Mouse (Mus musculus): ENCODE data around the gene Mif4gd. TPM values are rescaled to one million over a fixed set of nuclear protein-coding genes. Genes with fewer than 3 reads are reported as not detected.

The Mif4gd gene
- total RNA-seq, 1 experiment from 2014 or later: 205 TPM

DNA sequence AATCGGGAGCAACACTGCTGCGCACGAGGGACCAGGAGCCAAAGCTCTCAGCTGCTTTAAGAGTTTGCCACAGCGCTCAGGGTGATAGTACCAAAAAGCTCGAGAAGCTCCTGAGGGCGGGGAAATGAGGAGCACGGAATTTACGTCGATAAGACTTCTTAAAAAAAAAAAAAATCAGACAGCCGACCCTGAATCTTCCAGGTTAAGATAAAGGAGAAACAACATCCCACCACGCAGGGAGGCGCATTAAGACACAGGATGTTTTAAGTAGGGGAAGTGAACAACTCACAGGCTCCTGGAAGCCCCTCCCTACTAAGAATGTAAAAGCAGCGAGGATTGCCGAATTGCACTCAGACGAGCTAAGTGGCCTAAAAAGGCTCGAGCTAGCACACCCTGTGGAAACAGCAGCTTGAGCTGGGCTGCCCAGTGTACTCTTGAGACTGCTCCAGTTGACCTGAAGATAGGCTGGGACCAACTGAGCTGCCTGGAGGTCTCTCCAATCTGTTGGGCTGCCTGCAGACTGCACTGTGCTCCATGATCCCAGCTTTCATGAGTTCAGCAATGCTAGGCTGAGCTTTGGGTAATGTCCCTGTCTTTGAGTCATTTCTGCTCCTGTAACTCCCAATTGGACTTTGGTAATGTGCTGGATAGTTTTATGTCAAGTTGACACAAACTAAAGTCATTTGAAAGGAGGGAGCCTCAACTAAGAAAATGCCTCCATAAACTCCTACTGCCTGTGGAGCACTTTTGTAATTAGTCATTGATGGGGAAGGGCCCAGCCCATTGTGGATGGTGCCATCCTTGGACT, 573 bp upstream of the Mif4gd start:
- no peak for DNase-seq

- peak; percentile 92 for DNase-seq
Observed at GRCm38 (mm10) chr11:115612059-115612409, 735 bp downstream of the Mif4gd start.

GRCm38 (mm10) chr11:115611173-115611572, 1.6 kb downstream of the Mif4gd start:
- DNase-seq: no peak

- DNase-seq: no peak
Observed at GRCm38 (mm10) chr11:115609576-115609975, 3.2 kb downstream of the Mif4gd start.

- no peak for DNase-seq
Observed at GRCm38 (mm10) chr11:115608421-115609399, 4.1 kb downstream of the Mif4gd start.

DNA sequence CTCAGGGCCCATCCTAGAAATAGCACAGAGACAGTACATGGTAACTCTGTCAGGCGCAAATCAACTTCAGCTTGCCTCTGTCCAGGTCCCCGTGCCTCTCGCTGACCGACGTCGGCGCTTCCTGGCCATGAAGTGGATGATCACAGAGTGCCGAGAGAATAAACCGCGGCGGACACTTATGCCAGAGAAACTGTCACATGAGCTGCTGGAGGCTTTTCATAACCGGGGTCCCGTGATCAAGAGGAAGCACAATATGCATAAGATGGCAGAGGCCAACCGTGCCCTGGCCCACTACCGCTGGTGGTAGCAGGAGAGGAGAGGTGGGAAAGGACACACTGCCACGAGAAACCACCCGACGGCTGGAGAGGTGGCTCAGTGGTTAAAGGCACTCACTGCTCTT, 6.0 kb downstream of the Mif4gd start:
- DNase-seq: no peak

GRCm38 (mm10) chr11:115604304-115604696, 8.5 kb downstream of the Mif4gd start:
- DNase-seq: no peak

DNA sequence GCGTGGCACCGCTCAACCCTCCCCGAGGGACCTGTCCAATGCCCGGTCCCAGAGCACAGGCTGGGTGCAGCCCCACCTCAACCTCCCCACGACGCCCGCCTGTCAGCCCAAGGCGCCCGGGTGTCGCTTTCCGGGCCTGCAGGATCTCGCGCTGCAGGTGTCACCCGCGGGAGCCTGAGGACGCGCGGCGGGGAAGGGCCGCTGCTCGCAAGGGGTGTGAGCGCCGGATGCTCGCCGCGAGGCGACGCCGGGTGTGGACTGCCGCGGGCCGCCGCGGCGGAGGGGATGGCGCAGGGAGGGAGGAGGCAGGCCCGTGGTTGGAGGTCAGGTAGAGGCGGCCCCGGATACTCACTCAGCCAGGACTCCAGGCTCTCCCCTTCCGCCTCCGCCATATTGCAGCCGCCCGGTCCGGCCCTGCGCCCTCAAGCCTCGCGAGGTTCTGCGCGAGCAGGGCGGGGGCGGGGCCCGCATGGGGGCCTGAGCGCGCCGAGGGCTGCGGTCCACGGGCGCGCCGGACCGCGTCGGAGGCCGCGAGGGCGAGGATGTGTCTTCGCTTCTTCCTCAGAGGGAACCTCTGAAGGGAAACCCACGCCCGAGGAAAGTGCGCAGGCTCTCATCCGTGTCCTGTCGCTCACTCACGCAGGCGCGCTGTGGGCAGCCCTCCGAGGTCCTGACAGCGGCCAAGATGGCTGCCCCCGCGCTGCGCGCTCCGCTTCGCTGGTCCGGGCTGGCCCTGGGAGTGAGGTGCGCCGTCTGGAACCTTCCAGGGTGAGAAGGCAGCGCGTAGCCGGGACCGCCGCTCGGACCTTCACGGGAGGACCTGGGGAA, 9.1 kb downstream of the Mif4gd start, which contains the start of the genes Mrps7 and Gga3:
Mrps7 (plus strand) TSS at position 450 of the 828 bp plus-strand sequence.
Gga3 (minus strand) TSS at position 576 of the 828 bp plus-strand sequence.
- peak; percentile 94 for DNase-seq

GRCm38 (mm10) chr11:115603128-115603475, 9.7 kb downstream of the Mif4gd start:
- no peak for DNase-seq

GRCm38 (mm10) chr11:115601174-115601573, 11.6 kb downstream of the Mif4gd start:
- DNase-seq: no peak

DNA sequence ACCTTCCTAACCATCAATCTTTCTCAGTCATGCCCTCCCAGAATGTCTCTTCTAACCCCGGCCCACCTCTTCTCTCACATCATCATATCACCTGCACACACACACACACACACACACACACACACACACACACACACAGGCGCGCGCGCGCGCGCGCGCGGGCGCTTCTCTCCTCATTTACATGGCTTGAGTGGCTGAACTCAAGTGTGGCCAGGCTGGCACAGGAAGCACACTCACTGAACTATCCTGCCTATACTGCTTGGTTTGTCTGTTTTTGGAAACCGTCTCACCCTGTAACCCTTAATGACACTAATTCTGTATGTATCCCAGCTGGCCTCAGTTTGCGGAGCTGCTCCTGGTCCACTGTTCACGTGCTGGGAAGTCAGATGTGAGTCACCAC, 12.0 kb downstream of the Mif4gd start:
- DNase-seq: no peak

DNA sequence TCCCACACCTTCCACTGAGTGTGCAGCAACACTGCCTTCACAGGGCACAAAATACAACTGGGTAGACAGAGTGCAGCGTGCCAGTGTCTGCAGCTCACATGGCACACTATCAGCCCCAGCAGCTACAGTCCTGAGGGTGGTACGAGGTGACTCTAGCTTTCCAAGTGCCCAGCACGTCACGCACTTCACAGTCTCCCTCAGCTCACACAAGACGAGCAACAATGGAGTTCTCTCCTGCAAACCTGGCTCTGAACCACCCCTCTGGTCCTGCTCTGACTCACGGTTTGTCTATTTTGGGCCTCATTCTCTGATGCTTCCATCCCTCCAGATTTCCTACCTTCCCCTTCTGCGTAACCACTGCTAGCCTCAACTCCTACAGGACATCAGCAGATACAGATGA, 13.0 kb downstream of the Mif4gd start:
- DNase-seq: no peak

DNA sequence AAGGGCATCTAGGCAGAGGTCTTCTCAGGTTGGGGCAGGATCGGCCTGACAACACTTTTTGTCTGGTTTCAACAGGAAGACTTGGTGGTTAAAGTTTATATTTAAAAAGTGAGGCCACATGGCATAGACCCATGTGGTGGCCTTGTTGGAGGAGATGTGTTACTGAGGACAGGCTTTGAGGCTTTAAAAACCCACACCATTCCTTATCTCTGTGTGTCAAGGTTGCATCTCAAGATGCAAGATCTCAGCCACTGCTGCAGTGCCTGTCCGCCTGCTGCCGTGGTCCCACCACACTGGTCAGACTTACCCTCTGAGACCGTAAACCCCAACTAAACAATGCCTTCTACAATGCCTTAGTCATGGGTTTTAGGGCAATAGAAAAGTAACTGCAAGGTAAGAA, 14.5 kb downstream of the Mif4gd start:
- no peak for DNase-seq

DNA sequence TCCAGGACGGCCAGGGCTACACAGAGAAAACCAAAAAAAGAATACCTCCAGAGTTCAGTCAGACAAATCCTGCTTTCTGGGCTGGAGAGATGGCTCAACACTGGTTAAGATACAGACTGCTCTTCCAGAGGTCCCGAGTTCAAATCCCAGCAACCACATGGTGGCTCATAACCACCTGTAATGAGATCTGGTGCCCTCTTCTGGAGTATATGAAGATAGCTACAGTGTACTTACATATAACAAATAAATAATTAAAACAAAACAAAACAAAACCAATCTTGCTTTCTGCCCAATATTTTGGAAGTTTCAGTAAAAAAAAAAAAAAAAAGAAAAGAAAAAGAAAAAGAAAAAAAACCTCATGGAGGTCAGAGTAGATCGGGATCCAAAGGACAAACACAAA, 17.6 kb downstream of the Mif4gd start:
- DNase-seq: no peak

DNA sequence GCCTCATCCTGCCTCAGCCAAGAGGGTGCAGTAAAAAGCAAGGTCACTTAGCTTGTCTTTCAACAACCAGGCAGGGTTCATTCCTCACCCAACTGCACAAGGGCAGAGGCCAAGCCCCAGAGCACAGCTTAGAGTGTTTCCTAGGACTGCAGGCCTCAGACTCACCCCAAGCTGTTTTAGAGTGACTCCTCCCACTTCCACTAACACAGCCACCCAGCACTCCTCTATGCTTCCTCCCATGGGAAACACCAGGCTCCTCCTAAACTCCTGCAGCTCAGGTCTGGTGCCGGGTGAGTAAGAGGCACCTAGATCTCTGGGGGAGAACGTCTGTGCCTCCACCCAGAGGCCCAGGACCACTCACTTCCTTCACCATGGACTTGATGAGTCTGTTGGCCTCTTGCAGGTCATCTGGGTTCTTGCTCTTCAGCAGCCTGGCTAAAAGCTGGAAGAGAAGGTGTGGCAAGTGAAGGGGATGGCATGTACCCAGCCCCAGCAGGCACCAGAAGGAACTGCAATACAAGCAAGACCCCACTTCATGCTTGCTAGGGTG, 22.2 kb downstream of the Mif4gd start:
- DNase-seq: no peak

DNA sequence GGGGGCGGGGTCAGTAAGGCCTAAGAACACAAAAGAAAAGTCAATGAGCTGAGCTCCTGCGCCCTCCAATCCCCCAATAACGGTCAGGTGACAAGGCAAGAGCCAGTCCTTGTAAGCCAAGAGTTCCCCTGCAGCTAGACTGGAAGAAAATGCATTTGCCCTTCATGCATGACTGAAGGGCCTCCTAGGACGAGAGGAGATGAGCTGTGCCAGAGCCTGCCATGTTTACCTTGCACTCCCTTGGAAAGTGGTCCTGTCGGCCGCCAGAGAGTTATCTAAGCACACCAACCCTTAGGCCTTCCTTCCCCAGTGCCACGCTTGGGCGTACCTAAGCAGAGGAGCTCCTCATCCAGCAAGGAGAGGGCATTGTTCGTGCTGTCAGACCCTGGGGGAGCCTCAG, 24.8 kb downstream of the Mif4gd start:
- DNase-seq: no peak

DNA sequence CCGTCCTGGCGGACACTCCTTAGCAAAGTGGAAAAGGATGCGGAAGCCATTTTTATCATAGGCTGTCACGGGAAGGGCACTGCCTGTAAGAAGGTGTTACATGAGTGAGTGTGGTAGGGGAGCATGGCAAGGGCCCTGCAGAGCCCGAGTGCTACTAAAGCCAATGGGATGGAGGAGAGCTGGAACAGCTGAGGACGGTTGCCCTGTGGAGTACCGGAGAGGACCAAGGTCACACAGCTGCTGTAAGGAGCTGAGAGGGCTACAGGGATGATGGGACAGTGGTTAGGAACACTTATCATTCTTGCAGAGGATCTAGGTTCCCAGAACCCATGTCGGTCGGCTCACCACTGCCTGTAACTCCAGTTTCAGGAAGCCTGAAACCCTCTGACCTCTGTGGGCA, 26.4 kb downstream of the Mif4gd start:
- DNase-seq: no peak

DNA sequence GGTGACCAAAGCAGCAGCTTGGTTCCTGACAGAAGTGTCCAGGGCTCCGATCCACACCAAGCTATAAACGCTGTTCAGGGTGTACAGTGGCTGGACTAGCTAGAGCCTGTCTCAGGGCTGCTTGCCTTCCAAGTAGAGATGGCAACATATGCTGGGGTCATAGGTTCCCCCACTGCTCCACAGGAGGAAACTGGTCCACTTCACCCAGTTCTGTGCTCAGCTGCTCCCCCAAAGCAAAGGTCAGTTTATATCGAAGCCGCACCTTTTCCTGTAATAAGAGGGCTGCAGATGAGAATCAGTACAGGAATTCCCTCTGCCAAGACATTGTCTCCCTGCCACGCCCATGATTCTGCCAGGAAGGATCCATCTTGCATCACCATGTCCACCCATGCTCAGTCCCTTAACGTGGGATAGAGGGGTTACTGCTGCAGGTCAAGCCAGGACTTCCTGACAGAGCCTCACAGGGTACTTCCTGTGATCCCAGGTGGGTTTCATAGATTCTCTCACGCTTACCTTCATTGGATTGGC, 27.1 kb downstream of the Mif4gd start:
- no peak for DNase-seq

- no peak for DNase-seq
Observed at GRCm38 (mm10) chr11:115584376-115585073, 28.2 kb downstream of the Mif4gd start.

GRCm38 (mm10) chr11:115582913-115583606, 29.7 kb downstream of the Mif4gd start:
- no peak for DNase-seq

Measured in adrenal gland, postnatal 25 days (tissue).